Mouse (Mus musculus): ENCODE measurements around the gene Plxna4. TPM values are rescaled to one million over a fixed set of nuclear protein-coding genes. Genes with fewer than 3 reads are reported as not detected.

The Plxna4 gene
- polyA plus RNA-seq, 1 experiment from 2014 or later: 2.3 TPM

DNA sequence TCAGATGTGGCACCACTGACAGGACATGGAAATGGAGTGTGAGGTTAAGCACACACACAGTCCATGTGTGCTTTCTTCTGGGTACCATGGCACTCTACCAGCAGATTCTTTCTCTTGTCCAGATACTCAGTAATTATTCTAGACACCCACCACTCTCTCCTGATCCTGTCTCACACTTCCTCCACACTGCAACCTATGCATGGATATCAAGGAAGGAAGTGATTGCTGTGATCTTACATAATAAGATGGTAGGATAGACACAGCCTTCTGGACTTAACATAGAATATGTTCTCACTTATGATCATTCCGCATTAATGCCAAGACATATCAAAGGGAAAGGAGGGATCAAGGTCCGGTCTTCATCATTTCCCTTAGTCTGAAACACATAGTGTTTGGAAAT lies 92.5 kb downstream of the Plxna4 start:
- Histone ChIP-seq H3K9ac (no peak overlapping the region), H3K4me3 (replicated peaks) (no peak overlapping the region), H3K4me1 (replicated peaks) (no peaks in the 10 kb centered on the region; the same call in 1 of the 2 replicates), H3K27ac (no peak overlapping the region), H3K36me3 (no peaks in the 10 kb centered on the region), H3K27me3 (replicated peaks) (no peaks in the 10 kb centered on the region), H3K9me3 (no peaks in the 10 kb centered on the region), H3K4me2 (replicated peaks) (no peak overlapping the region)
- ATAC-seq: no peak
- 91% methylated on average over 2 of the region's 2 CpGs for WGBS

DNA sequence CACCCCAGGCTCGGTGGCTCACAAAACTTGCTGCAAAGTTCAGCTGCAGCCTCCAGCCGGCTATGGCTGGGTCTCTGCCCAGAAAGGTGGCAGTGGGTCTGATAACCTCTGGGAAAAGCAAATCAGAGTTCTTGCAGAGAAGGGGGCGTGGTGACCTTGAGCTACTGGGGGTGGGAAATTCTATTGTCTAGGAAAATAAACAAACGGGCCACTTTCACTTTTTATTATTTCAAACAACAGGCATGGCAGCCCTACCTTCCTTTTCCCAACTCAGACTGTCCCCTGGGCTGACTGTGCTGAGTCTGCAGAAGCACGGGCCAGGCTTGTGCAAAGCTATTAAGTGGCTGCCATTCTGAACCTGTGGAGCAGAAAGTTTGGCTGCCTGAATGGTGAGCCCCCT lies 94.4 kb downstream of the Plxna4 start:
- Histone ChIP-seq H3K9me3 (no peaks in the 10 kb centered on the region), H3K4me2 (replicated peaks) (no peak overlapping the region), H3K9ac (no peak overlapping the region), H3K36me3 (no peaks in the 10 kb centered on the region), H3K4me1 (replicated peaks) (no peaks in the 10 kb centered on the region; the same call in 1 of the 2 replicates), H3K4me3 (replicated peaks) (no peak overlapping the region), H3K27me3 (replicated peaks) (no peaks in the 10 kb centered on the region), H3K27ac (no peak overlapping the region)
- 34% methylated on average over 5 of the region's 5 CpGs for WGBS
- ATAC-seq: no peak

DNA sequence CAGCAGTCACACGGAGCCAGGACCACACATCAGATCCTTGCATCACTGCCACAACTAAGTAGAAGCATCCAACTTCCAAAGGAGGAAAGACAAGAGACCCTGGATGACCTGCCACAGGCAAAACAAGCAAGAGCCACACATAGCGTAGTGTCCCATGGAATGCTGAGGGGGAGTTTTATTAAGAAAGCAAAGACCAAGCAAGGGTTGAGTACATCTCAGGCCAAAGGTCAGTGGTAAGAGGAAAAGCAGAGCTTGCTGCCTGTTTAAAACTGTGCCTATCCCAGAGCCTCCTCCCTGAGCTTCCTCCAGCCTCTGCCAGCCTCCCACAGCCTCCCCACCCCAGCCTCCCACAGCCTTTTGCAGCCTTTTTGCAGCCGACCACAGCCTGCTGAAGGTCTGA lies 100.9 kb downstream of the Plxna4 start:
- WGBS: 53% methylated on average over 3 of the region's 3 CpGs
- no peaks in the 10 kb centered on the region for H3K9me3 ChIP-seq
- no peak overlapping the region for H3K4me2 ChIP-seq (replicated peaks)
- H3K36me3 ChIP-seq: no peaks in the 10 kb centered on the region
- H3K4me1 ChIP-seq (replicated peaks): no peaks in the 10 kb centered on the region
- H3K27ac ChIP-seq: no peak overlapping the region
- ATAC-seq: no peak
- no peak overlapping the region for H3K4me3 ChIP-seq (replicated peaks)
- no peak overlapping the region for H3K9ac ChIP-seq
- no peaks in the 10 kb centered on the region for H3K27me3 ChIP-seq (replicated peaks)

DNA sequence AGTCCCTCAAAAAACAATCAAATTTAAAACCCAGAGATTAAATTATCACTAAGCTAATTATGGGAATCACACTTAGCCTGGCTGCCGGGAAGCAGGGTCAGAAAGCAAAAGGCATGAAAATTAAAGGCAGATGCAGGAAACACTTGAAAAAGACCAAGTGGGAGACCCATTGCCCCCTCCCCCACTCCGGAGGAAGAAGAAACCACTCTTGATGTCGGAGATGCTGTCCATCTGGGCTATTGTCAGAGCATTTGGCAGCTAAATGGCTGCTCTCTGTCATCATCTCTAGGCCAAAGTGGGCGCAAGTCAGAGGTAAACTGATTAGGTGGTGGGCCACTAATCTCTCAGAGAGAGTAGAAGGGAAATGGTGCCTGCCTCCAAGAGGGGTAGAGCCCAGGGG lies 105.5 kb downstream of the Plxna4 start:
- Histone ChIP-seq H3K4me1 (replicated peaks) (peaks cover 6% of the 10 kb centered on the region), H3K27ac (no peak overlapping the region), H3K27me3 (replicated peaks) (no peaks in the 10 kb centered on the region), H3K9ac (no peak overlapping the region), H3K36me3 (no peaks in the 10 kb centered on the region), H3K9me3 (no peaks in the 10 kb centered on the region), H3K4me3 (replicated peaks) (no peak overlapping the region), H3K4me2 (replicated peaks) (no peak overlapping the region)
- ATAC-seq: no peak
- 51% methylated on average over 4 of the region's 4 CpGs for whole genome bisulfite sequencing

GRCm38 (mm10) chr6:32480741-32481140 lies 107.3 kb downstream of the Plxna4 start:
- H3K27ac ChIP-seq: no peak overlapping the region
- H3K9ac ChIP-seq: no peak overlapping the region
- no peak overlapping the region for H3K4me2 ChIP-seq (replicated peaks)
- 72% methylated on average over 1 of the region's 1 CpGs for WGBS
- H3K27me3 ChIP-seq (replicated peaks): no peaks in the 10 kb centered on the region
- H3K36me3 ChIP-seq: no peaks in the 10 kb centered on the region
- peaks cover 6% of the 10 kb centered on the region for H3K4me1 ChIP-seq (replicated peaks)
- ATAC-seq: no peak
- no peaks in the 10 kb centered on the region for H3K9me3 ChIP-seq
- H3K4me3 ChIP-seq (replicated peaks): no peak overlapping the region

- no peaks in the 10 kb centered on the region for H3K27me3 ChIP-seq (replicated peaks)
- H3K27ac ChIP-seq: no peak overlapping the region
- H3K4me1 ChIP-seq (replicated peaks): peaks cover 6% of the 10 kb centered on the region
- no peak overlapping the region for H3K4me3 ChIP-seq (replicated peaks)
- WGBS: 81% methylated on average over 2 of the region's 2 CpGs
- no peaks in the 10 kb centered on the region for H3K36me3 ChIP-seq
- H3K4me2 ChIP-seq (replicated peaks): no peak overlapping the region
- no peak for ATAC-seq
- H3K9ac ChIP-seq: no peak overlapping the region
- no peaks in the 10 kb centered on the region for H3K9me3 ChIP-seq
Observed at GRCm38 (mm10) chr6:32479765-32480164, 108.2 kb downstream of the Plxna4 start.

GRCm38 (mm10) chr6:32479193-32479758 lies 108.7 kb downstream of the Plxna4 start:
- H3K27ac ChIP-seq: no peak overlapping the region
- H3K27me3 ChIP-seq (replicated peaks): no peaks in the 10 kb centered on the region
- peak; percentile 69 for ATAC-seq

DNA sequence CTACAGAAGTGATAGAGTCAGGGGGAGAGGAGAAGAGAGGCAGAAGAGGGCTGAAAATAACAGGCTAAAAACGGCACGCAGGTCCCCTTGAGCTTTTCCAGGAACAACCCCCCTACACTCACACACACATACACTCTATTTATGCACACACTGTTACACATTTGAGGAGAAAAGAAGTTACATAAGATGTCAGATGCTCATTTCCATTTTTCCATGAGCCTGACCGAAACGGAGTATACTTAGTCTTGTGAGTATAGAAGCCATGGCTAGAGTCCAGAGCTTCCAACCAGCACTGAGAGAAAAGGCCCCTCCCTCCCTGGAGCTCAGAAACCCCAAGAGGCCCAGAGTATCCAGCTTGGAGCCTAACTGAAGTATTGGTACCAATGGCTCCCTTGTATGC lies 112.0 kb downstream of the Plxna4 start:
- WGBS: 83% methylated on average over 4 of the region's 4 CpGs
- H3K27ac ChIP-seq: no peak overlapping the region

More at GRCm38 (mm10) chr6:32479193-32479758, 108.7 kb downstream of the Plxna4 start:
- Histone ChIP-seq H3K9me3 (no peaks in the 10 kb centered on the region), H3K4me1 (replicated peaks) (peaks cover 6% of the 10 kb centered on the region), H3K36me3 (no peaks in the 10 kb centered on the region), H3K4me2 (replicated peaks) (no peak overlapping the region), H3K9ac (no peak overlapping the region), H3K4me3 (replicated peaks) (no peak overlapping the region)
- 15% methylated on average over 2 of the region's 2 CpGs for WGBS

GRCm38 (mm10) chr6:32472062-32472461 lies 115.9 kb downstream of the Plxna4 start:
- Histone ChIP-seq H3K27me3 (replicated peaks) (no peaks in the 10 kb centered on the region), H3K4me1 (replicated peaks) (no peaks in the 10 kb centered on the region), H3K4me3 (replicated peaks) (no peak overlapping the region), H3K4me2 (replicated peaks) (no peak overlapping the region), H3K36me3 (no peaks in the 10 kb centered on the region), H3K9ac (no peak overlapping the region), H3K9me3 (no peaks in the 10 kb centered on the region), H3K27ac (no peak overlapping the region)
- WGBS: 70% methylated on average over 5 of the region's 5 CpGs
- ATAC-seq: no peak

More for the DNA sequence above, 112.0 kb downstream of the Plxna4 start:
- Histone ChIP-seq H3K4me3 (replicated peaks) (no peak overlapping the region), H3K4me1 (replicated peaks) (peaks cover 6% of the 10 kb centered on the region), H3K36me3 (no peaks in the 10 kb centered on the region), H3K27me3 (replicated peaks) (no peaks in the 10 kb centered on the region), H3K9ac (no peak overlapping the region), H3K9me3 (no peaks in the 10 kb centered on the region), H3K4me2 (replicated peaks) (no peak overlapping the region)
- ATAC-seq: no peak

- no peaks in the 10 kb centered on the region for H3K36me3 ChIP-seq
- H3K27me3 ChIP-seq (replicated peaks): no peaks in the 10 kb centered on the region
- H3K9me3 ChIP-seq: no peaks in the 10 kb centered on the region
- H3K4me1 ChIP-seq (replicated peaks): no peaks in the 10 kb centered on the region
- H3K9ac ChIP-seq: no peak overlapping the region
- H3K27ac ChIP-seq: no peak overlapping the region
- no peak overlapping the region for H3K4me2 ChIP-seq (replicated peaks)
- no peak overlapping the region for H3K4me3 ChIP-seq (replicated peaks)
- WGBS: 61% methylated on average over 3 of the region's 3 CpGs
- ATAC-seq: no peak
Observed at GRCm38 (mm10) chr6:32471639-32472038, 116.4 kb downstream of the Plxna4 start.

DNA sequence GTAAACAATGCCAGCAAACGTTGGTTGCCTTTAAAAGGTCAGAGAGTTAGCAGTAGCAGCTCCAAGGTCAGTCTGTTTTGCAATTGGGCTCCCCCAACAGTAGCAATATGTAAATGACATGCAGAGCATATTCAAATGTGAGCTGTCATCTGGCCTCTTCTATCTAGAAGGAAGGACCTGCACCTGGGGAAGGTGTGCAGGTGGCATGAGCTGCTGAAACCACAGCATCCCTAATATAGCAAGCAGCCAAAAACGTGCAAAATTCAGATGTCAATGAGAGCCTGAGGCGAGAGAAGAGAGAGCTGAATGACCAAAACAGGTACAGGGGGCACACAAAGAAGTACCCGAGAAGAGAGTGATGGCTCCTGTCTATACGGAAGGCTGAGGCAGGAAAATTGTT lies 118.8 kb downstream of the Plxna4 start:
- Histone ChIP-seq H3K9ac (no peak overlapping the region), H3K27me3 (replicated peaks) (no peaks in the 10 kb centered on the region), H3K27ac (no peak overlapping the region), H3K4me3 (replicated peaks) (no peak overlapping the region), H3K4me2 (replicated peaks) (no peak overlapping the region), H3K36me3 (no peaks in the 10 kb centered on the region), H3K9me3 (no peaks in the 10 kb centered on the region), H3K4me1 (replicated peaks) (0 out of 2 replicates have a peak, but pooled peaks cover 5% of the 10 kb centered on the region)
- no peak for ATAC-seq
- WGBS: 56% methylated on average over 5 of the region's 5 CpGs

GRCm38 (mm10) chr6:32465129-32465528 lies 122.9 kb downstream of the Plxna4 start:
- Histone ChIP-seq H3K9ac (no peak overlapping the region), H3K27me3 (replicated peaks) (no peaks in the 10 kb centered on the region), H3K4me1 (replicated peaks) (0 out of 2 replicates have a peak, but pooled peaks cover 11% of the 10 kb centered on the region), H3K36me3 (no peaks in the 10 kb centered on the region), H3K4me2 (replicated peaks) (no peak overlapping the region), H3K27ac (no peak overlapping the region), H3K9me3 (no peaks in the 10 kb centered on the region), H3K4me3 (replicated peaks) (no peak overlapping the region)
- 68% methylated on average over 8 of the region's 8 CpGs for WGBS
- ATAC-seq: no peak

- Histone ChIP-seq H3K4me1 (replicated peaks) (0 out of 2 replicates have a peak, but pooled peaks cover 11% of the 10 kb centered on the region), H3K4me3 (replicated peaks) (no peak overlapping the region), H3K4me2 (replicated peaks) (no peak overlapping the region), H3K27me3 (replicated peaks) (no peaks in the 10 kb centered on the region), H3K9me3 (no peaks in the 10 kb centered on the region), H3K36me3 (no peaks in the 10 kb centered on the region), H3K9ac (no peak overlapping the region), H3K27ac (0 out of 2 replicates have a peak overlapping the region, but pooled peaks have one; percentile 9)
- WGBS: 25% methylated on average over 8 of the region's 8 CpGs
- no peak; the same call in 1 of the 2 replicates for ATAC-seq
Observed at GRCm38 (mm10) chr6:32464637-32465036, 123.4 kb downstream of the Plxna4 start.

Data from intestine, embryonic 15.5 days (tissue).